Mouse (Mus musculus): Measurements from ENCODE around the gene Dppa2. TPM values are rescaled to one million over a fixed set of nuclear protein-coding genes. Genes with fewer than 3 reads are reported as not detected.
"Not testable (repeated sequence)": the region's sequence is repeated elsewhere in the genome, so short reads cannot be mapped to it uniquely, and the experiment has no call there.

Dppa2 gene
- total RNA-seq, 1 experiment: 74.0 TPM

DNA sequence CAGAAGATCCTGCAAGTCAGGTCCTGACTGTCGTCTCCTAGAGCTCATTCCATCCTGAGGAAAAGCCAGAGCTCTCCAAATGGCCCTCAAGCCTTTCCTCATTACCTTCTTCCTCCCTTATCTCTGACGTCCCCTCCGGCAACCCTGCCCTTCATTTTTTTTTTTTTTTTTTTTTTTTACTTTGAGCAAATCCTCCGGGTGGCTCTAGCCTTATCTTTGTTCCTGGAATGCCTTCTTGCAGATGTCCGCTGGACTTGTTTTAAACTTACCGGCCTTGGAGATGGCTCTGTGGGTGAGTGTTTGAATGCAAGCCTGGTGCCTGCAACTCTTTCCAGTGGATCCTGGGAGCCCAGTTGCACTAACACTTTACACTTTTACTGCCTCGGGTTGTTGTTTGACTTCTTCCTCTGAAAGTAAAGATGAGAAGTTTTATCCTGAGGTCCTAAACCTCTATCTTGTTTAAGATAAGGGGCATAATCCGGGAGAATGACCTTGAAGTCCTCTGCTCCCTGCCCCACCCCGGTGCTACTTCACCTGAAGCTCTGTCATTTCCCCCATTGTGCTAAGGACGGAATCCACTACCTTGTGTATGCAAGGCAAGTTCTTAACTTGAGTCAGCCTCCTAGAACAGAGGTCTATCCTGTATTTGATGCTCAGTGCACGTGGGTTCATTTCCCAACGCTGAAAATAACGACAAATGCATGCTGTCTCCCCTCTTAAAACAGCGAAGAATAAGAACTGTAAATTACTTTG, 6.1 kb upstream of the Dppa2 start:
- Histone ChIP-seq H3K4me3 (ENCODE audit: insufficient read depth in 1 of 2, low read depth in 1 of 2, low read length in 2 of 2, poor library complexity in 1 of 2, severe bottlenecking in 1 of 2) (no peak overlapping the region), H3K4me1 (ENCODE audit: control insufficient read depth in 2 of 2, insufficient read depth in 2 of 2, low read length in 2 of 2, poor library complexity in 1 of 2) (peaks cover 3 to 6% of the 10 kb centered on the region in 2 experiments; a peak in 2 of 4 replicates), H3K36me3 (ENCODE audit: control insufficient read depth, insufficient read depth, low read length, poor library complexity, severe bottlenecking) (peaks cover 33% of the 10 kb centered on the region), H3K9me3 (ENCODE audit: control insufficient read depth, insufficient read depth, low read depth, low read length) (no peaks in the 10 kb centered on the region), H3K27ac (ENCODE audit: insufficient read depth, low read depth, low read length, poor library complexity, severe bottlenecking) (no peak overlapping the region; the same call in 1 of the 2 replicates), H3K9ac (ENCODE audit: insufficient read depth, low read depth, low read length, poor library complexity, severe bottlenecking) (no peak overlapping the region)
- no peak for DNase-seq (ENCODE audit: low read depth, low spot score)
- in situ Hi-C loops (cut with MboI; ENCODE audit: low sequenced_read_pairs in 2 of 2, unreplicated experiment in 2 of 2): no loop called here
- TF ChIP-seq HCFC1 (IDR thresholded peaks at IDR 0.05; ENCODE audit: borderline replicate concordance, insufficient read depth, low read length) (no peak), MAFK (IDR thresholded peaks at IDR 0.05; ENCODE audit: insufficient read depth, low read depth, low read length) (no peak), CHD2 (IDR thresholded peaks at IDR 0.05; ENCODE audit: low read depth, low read length) (no peak), ZC3H11A (IDR thresholded peaks at IDR 0.05; ENCODE audit: borderline replicate concordance, low read depth, low read length) (no peak), ZNF384 (IDR thresholded peaks at IDR 0.05; ENCODE audit: low read depth, low read length) (peak; percentile 89)

DNA sequence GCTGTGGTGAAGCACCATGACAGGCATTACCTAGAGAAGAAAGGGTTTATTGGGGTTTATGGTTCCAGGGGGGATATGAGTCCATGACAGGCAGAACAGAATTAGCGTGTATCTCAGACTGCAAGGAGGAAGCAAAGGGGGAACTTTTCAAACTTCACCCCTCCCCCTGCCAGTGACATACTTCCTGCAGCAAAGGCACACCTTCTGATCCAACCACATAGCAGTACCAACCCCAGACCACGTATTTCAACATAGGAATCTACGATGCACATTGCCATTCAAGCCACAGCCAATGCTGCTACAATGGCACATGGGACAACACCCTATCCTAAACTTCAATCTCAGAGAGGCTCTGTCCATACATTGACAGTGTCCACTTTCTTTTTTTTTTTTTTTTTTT, 3.8 kb upstream of the Dppa2 start:
- Histone ChIP-seq H3K36me3 (ENCODE audit: control insufficient read depth, insufficient read depth, low read length, poor library complexity, severe bottlenecking) (peaks cover 12% of the 10 kb centered on the region), H3K4me1 (ENCODE audit: control insufficient read depth in 2 of 2, insufficient read depth in 2 of 2, low read length in 2 of 2, poor library complexity in 1 of 2) (peaks cover 9 to 14% of the 10 kb centered on the region in 2 experiments), H3K27ac (ENCODE audit: insufficient read depth, low read depth, low read length, poor library complexity, severe bottlenecking) (no peak overlapping the region), H3K4me3 (ENCODE audit: insufficient read depth in 1 of 2, low read depth in 1 of 2, low read length in 2 of 2, poor library complexity in 1 of 2, severe bottlenecking in 1 of 2) (no peak overlapping the region), H3K9me3 (ENCODE audit: control insufficient read depth, insufficient read depth, low read depth, low read length) (no peaks in the 10 kb centered on the region), H3K9ac (ENCODE audit: insufficient read depth, low read depth, low read length, poor library complexity, severe bottlenecking) (no peak overlapping the region)
- no peak for DNase-seq (ENCODE audit: low read depth, low spot score)
- TF ChIP-seq MAFK (IDR thresholded peaks at IDR 0.05; ENCODE audit: insufficient read depth, low read depth, low read length): no peak
- TF ChIP-seq HCFC1 (IDR thresholded peaks at IDR 0.05; ENCODE audit: borderline replicate concordance, insufficient read depth, low read length): no peak
- TF ChIP-seq ZC3H11A (IDR thresholded peaks at IDR 0.05; ENCODE audit: borderline replicate concordance, low read depth, low read length): no peak
- TF ChIP-seq ZNF384 (IDR thresholded peaks at IDR 0.05; ENCODE audit: low read depth, low read length): no peak
- TF ChIP-seq CHD2 (IDR thresholded peaks at IDR 0.05; ENCODE audit: low read depth, low read length): no peak
- in situ Hi-C loops (cut with MboI; ENCODE audit: low sequenced_read_pairs in 2 of 2, unreplicated experiment in 2 of 2): no loop called here

DNA sequence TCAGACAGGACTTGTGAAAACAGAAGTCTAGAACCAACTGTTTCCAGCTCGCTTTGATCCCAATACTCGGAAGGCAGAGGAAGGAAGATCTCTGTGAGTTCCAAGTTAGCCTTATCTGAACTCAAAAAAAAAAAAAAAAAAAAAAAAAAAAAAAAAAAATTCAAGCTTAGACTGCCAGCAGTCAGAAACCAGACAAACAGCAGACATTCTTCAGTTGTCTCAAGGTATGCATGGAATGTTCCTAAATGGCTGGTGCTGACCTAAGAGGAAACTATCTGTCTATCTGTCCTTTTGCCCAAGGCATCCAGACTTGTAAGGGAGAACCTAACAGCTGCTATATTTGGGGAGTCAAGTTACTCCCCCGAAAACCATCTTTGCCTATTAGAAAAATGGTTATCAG, 275 bp downstream of the Dppa2 start:
- Histone ChIP-seq H3K4me1 (ENCODE audit: control insufficient read depth in 2 of 2, insufficient read depth in 2 of 2, low read length in 2 of 2, poor library complexity in 1 of 2) (peaks cover 6 to 17% of the 10 kb centered on the region in 2 experiments), H3K27ac (ENCODE audit: insufficient read depth, low read depth, low read length, poor library complexity, severe bottlenecking) (peak overlapping the region; percentile 75), H3K4me3 (ENCODE audit: insufficient read depth in 1 of 2, low read depth in 1 of 2, low read length in 2 of 2, poor library complexity in 1 of 2, severe bottlenecking in 1 of 2) (peak overlapping the region; percentile 12 to 32), H3K36me3 (ENCODE audit: control insufficient read depth, insufficient read depth, low read length, poor library complexity, severe bottlenecking) (0 out of 2 replicates have a peak, but pooled peaks cover 2% of the 10 kb centered on the region), H3K9me3 (ENCODE audit: control insufficient read depth, insufficient read depth, low read depth, low read length) (no peaks in the 10 kb centered on the region), H3K9ac (ENCODE audit: insufficient read depth, low read depth, low read length, poor library complexity, severe bottlenecking) (0 out of 2 replicates have a peak overlapping the region, but pooled peaks have one; percentile 27)
- TF ChIP-seq ZC3H11A (IDR thresholded peaks at IDR 0.05; ENCODE audit: borderline replicate concordance, low read depth, low read length) (no peak), HCFC1 (IDR thresholded peaks at IDR 0.05; ENCODE audit: borderline replicate concordance, insufficient read depth, low read length) (no peak), MAFK (IDR thresholded peaks at IDR 0.05; ENCODE audit: insufficient read depth, low read depth, low read length) (no peak), ZNF384 (IDR thresholded peaks at IDR 0.05; ENCODE audit: low read depth, low read length) (peak; percentile 96), CHD2 (IDR thresholded peaks at IDR 0.05; ENCODE audit: low read depth, low read length) (no peak)
- in situ Hi-C loops (cut with MboI; ENCODE audit: low sequenced_read_pairs in 2 of 2, unreplicated experiment in 2 of 2): no loop called here
- no peak for DNase-seq (ENCODE audit: low read depth, low spot score)

DNA sequence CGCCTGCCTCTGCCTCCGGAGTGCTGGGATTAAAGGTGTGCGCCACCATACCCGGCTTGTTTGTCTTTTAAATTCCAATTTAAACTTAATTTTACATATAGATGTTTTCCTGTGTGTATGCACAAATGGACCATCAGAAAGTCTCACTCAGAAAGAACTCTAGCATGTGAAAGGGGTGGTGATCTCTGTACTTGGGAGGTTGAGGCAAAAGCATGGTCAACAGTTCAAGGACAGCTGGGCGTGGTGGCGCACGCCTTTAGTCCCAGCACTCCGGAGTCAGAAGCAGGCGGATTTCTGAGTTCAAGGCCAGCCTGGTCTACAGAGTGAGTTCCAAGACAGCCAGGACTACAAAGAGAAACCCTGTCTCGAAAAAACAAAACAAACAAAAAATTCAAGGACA, 5.2 kb downstream of the Dppa2 start:
- H3K36me3 ChIP-seq (ENCODE audit: control insufficient read depth, insufficient read depth, low read length, poor library complexity, severe bottlenecking): peaks cover 13% of the 10 kb centered on the region
- in situ Hi-C loops (cut with MboI; ENCODE audit: low sequenced_read_pairs in 2 of 2, unreplicated experiment in 2 of 2); H3K4me3 ChIP-seq (ENCODE audit: insufficient read depth in 1 of 2, low read depth in 1 of 2, low read length in 2 of 2, poor library complexity in 1 of 2, severe bottlenecking in 1 of 2); H3K9ac ChIP-seq (ENCODE audit: insufficient read depth, low read depth, low read length, poor library complexity, severe bottlenecking); H3K9me3 ChIP-seq (ENCODE audit: control insufficient read depth, insufficient read depth, low read depth, low read length): not testable (repeated sequence)
- H3K27ac ChIP-seq (ENCODE audit: insufficient read depth, low read depth, low read length, poor library complexity, severe bottlenecking): peak overlapping the region; percentile 87
- DNase-seq (ENCODE audit: low read depth, low spot score): peak; percentile 74
- peaks cover 2 to 11% of the 10 kb centered on the region in 2 experiments; a peak in 3 of 4 replicates for H3K4me1 ChIP-seq (ENCODE audit: control insufficient read depth in 2 of 2, insufficient read depth in 2 of 2, low read length in 2 of 2, poor library complexity in 1 of 2)

Measured in ES-E14 (cell line).